ENCODE assay signal across 10 mouse cellular contexts in genomic region chr19:46505646-46506371, GRCm38 (mm10). TPM values are rescaled to one million over a fixed set of nuclear protein-coding genes. Genes with fewer than 3 reads are reported as not detected.
DNase-seq lines count a peak whose midpoint lies in the region; ATAC-seq lines count a peak whose summit lies in the region.
"Had no signal": no experiment of that assay in that cellular context is flagged by ENCODE, and none has a peak within 500 bp of the region (broad histone marks: within the 10 kb centered on the region; RNA-seq: fewer than 3 reads in every experiment).

No protein-coding gene starts in this region.

- H3K36me3 ChIP-seq in liver, embryonic 11.5 days (ENCODE audit: control insufficient read depth, insufficient read depth, low read length), result peaks cover 39% of the 10 kb centered on the region
- H3K36me3 ChIP-seq in forebrain, embryonic 15.5 days, result no peaks in the 10 kb centered on the region
- H3K36me3 ChIP-seq in liver, embryonic 15.5 days (replicated peaks), result peaks cover 56% of the 10 kb centered on the region
- H3K36me3 ChIP-seq in stomach, embryonic 14.5 days (ENCODE audit: control insufficient read depth, insufficient read depth, low read length), result peaks cover 42% of the 10 kb centered on the region

- H3K27me3 ChIP-seq in liver, embryonic 11.5 days (replicated peaks; ENCODE audit: control insufficient read depth, insufficient read depth, low read length), result no peaks in the 10 kb centered on the region
- no peaks in the 10 kb centered on the region for H3K27me3 ChIP-seq in forebrain, embryonic 15.5 days
- H3K27me3 ChIP-seq in liver, embryonic 15.5 days, result no peaks in the 10 kb centered on the region
- no peaks in the 10 kb centered on the region for H3K27me3 ChIP-seq in stomach, embryonic 14.5 days (ENCODE audit: control insufficient read depth, insufficient read depth, low read length)

- 64% methylated on average over 8 of the region's 8 CpGs for WGBS in liver, embryonic 11.5 days
- 73% methylated on average over 8 of the region's 8 CpGs for WGBS in forebrain, embryonic 15.5 days
- WGBS in liver, embryonic 15.5 days (ENCODE audit: insufficient replicate concordance), result 52% methylated on average over 8 of the region's 8 CpGs
- 79% methylated on average over 8 of the region's 8 CpGs for WGBS in stomach, embryonic 14.5 days

- peak overlapping the region; percentile 97 for H3K4me3 ChIP-seq in liver, embryonic 11.5 days (ENCODE audit: low read depth, low read length)
- H3K4me3 ChIP-seq in forebrain, embryonic 15.5 days, result peak overlapping the region; percentile 87
- peak overlapping the region; percentile 85 for H3K4me3 ChIP-seq in liver, embryonic 15.5 days (replicated peaks)
- H3K4me3 ChIP-seq in stomach, embryonic 14.5 days (ENCODE audit: low read depth, low read length), result peak overlapping the region; percentile 95; the same call in 1 of the 2 replicates

- peak overlapping the region; percentile 100 for H3K27ac ChIP-seq in liver, embryonic 11.5 days (ENCODE audit: low read depth, low read length)
- peak overlapping the region; percentile 83; the same call in 1 of the 2 replicates for H3K27ac ChIP-seq in forebrain, embryonic 15.5 days (replicated peaks)
- H3K27ac ChIP-seq in liver, embryonic 15.5 days (replicated peaks), result peak overlapping the region; percentile 97
- peak overlapping the region; percentile 6; the same call in 1 of the 2 replicates for H3K27ac ChIP-seq in stomach, embryonic 14.5 days (ENCODE audit: low read length)

- H3K4me1 ChIP-seq in liver, embryonic 11.5 days (replicated peaks; ENCODE audit: control insufficient read depth, insufficient read depth, low read length), result peaks cover 65% of the 10 kb centered on the region
- peaks cover 71% of the 10 kb centered on the region for H3K4me1 ChIP-seq in forebrain, embryonic 15.5 days
- H3K4me1 ChIP-seq in liver, embryonic 15.5 days (replicated peaks), result peaks cover 91% of the 10 kb centered on the region
- peaks cover 62% of the 10 kb centered on the region for H3K4me1 ChIP-seq in stomach, embryonic 14.5 days (ENCODE audit: control insufficient read depth, insufficient read depth, low read length)

- H3K9ac ChIP-seq in liver, embryonic 11.5 days (ENCODE audit: low read depth, low read length), result peak overlapping the region; percentile 99
- peak overlapping the region; percentile 51 for H3K9ac ChIP-seq in forebrain, embryonic 15.5 days (replicated peaks)
- peak overlapping the region; percentile 91 for H3K9ac ChIP-seq in liver, embryonic 15.5 days
- H3K9ac ChIP-seq in stomach, embryonic 14.5 days (replicated peaks; ENCODE audit: low read depth, low read length), result no peak overlapping the region; the same call in 1 of the 2 replicates

- no peak for ATAC-seq in liver, embryonic 11.5 days (replicated peaks; ENCODE audit: low FRiP score)
- no peak for ATAC-seq in forebrain, embryonic 15.5 days (replicated peaks)
- ATAC-seq in liver, embryonic 15.5 days (ENCODE audit: insufficient read depth), result no peak
- no peak for ATAC-seq in stomach, embryonic 14.5 days (ENCODE audit: insufficient number of reproducible peaks, insufficient read depth, low FRiP score, low read depth)

- DNase-seq in liver, embryonic 11.5 days (ENCODE audit: low spot score), result no peak
- no peak for DNase-seq in liver
- no peak for DNase-seq in ovary, postnatal 10 days (ENCODE audit: low spot score)
- no peak for DNase-seq in frontal cortex, postnatal 36 days (ENCODE audit: low spot score in 2 of 2)
- no peak for DNase-seq in left cerebral cortex, adult 11 months (ENCODE audit: low spot score)
- DNase-seq: gastrocnemius, postnatal 14 days; right cerebral cortex, postnatal 25 days had no signal

- peak overlapping the region; percentile 99 for H3K4me2 ChIP-seq in liver, embryonic 11.5 days
- H3K4me2 ChIP-seq in forebrain, embryonic 15.5 days (replicated peaks), result peak overlapping the region; percentile 96
- peak overlapping the region; percentile 99 for H3K4me2 ChIP-seq in liver, embryonic 15.5 days
- peak overlapping the region; percentile 90 for H3K4me2 ChIP-seq in stomach, embryonic 14.5 days (replicated peaks; ENCODE audit: low read depth, low read length)

- no peaks in the 10 kb centered on the region for H3K9me3 ChIP-seq in liver, embryonic 11.5 days (ENCODE audit: control insufficient read depth, low read length)
- H3K9me3 ChIP-seq in forebrain, embryonic 15.5 days, result no peaks in the 10 kb centered on the region
- no peaks in the 10 kb centered on the region for H3K9me3 ChIP-seq in liver, embryonic 15.5 days (replicated peaks)
- H3K9me3 ChIP-seq in stomach, embryonic 14.5 days (ENCODE audit: control insufficient read depth, low read depth, low read length), result no peaks in the 10 kb centered on the region

RNA-seq across cellular contexts. Expression of gene Trim8, which starts 4.3 kb away (rescaled TPM):
- 22.9 and 24.1 TPM in 2 replicates for polyA plus RNA-seq in liver, embryonic 11.5 days (2014; fragmentation: Nextera tagmentation; extraction: Ambion mirVana)
- 28.0 and 29.4 TPM in 2 replicates for polyA plus RNA-seq in forebrain, embryonic 15.5 days (2015; fragmentation: Nextera tagmentation; extraction: Ambion mirVana)
- 8.8 and 10.9 TPM in 2 replicates for polyA plus RNA-seq in liver, embryonic 15.5 days (2015; fragmentation: Nextera tagmentation; extraction: Ambion mirVana)
- 22.3 and 23.5 TPM in 2 replicates for polyA plus RNA-seq in stomach, embryonic 14.5 days (2014; fragmentation: Nextera tagmentation; extraction: Ambion mirVana)

Comparison
In these comparisons a context has a peak if more than half of its experiments do, and no peak if none do; other contexts are left out.
1. H3K27ac ChIP-seq: peak in every context shown above with its lines; median percentile 100 in liver, embryonic 11.5 days; 97 in liver, embryonic 15.5 days; 83 in forebrain, embryonic 15.5 days; 6 in stomach, embryonic 14.5 days.